10 mouse cellular contexts compared by ENCODE assay signal in genomic region chr1:150480674-150481073, GRCm38 (mm10). TPM values are rescaled to one million over a fixed set of nuclear protein-coding genes. Genes with fewer than 3 reads are reported as not detected.
A peak's percentile ranks its signal among the peaks of the same experiment; 100 is the strongest.
DNase-seq lines count a peak whose midpoint lies in the region; ATAC-seq and TF ChIP-seq lines count a peak whose summit lies in the region.
"Had no signal": no experiment of that assay in that cellular context is flagged by ENCODE, and none has a peak within 500 bp of the region (broad histone marks: within the 10 kb centered on the region; RNA-seq: fewer than 3 reads in every experiment).

No protein-coding gene starts in this region.

- peak; percentile 59 for DNase-seq in kidney, postnatal 10 days
- DNase-seq in kidney, adult 18-20 months, result no peak
- DNase-seq in embryo, embryonic 11 days, result peak; percentile 78
- DNase-seq in gastrocnemius, postnatal 14 days, result peak; percentile 75
- no peak for DNase-seq in thymus, postnatal 0 days (ENCODE audit: low spot score)
- no peak for DNase-seq in urinary bladder, adult 18-20 months (ENCODE audit: low spot score in 2 of 2)
- no peak for DNase-seq in thymus, adult 2 months

- no peak overlapping the region for H3K9ac ChIP-seq in limb, embryonic 12.5 days (replicated peaks)
- H3K9ac ChIP-seq: embryonic facial prominence, embryonic 13.5 days had no signal

- peak; percentile 88 for ATAC-seq in limb, embryonic 12.5 days (ENCODE audit: insufficient number of reproducible peaks, insufficient read depth, low FRiP score, low TSS enrichment, low read depth)
- ATAC-seq: activated CD4-positive, CD25-positive, alpha-beta regulatory T cell, adult 4 months had no signal

- peak overlapping the region; percentile 15; the same call in 1 of the 2 replicates for H3K4me2 ChIP-seq in limb, embryonic 12.5 days
- H3K4me2 ChIP-seq: embryonic facial prominence, embryonic 13.5 days had no signal

- WGBS in limb, embryonic 12.5 days, result 8% methylated on average over 5 of the region's 5 CpGs
- 88% methylated on average over 5 of the region's 5 CpGs for WGBS in thymus, adult 2 months

- no peak for TF ChIP-seq POLR2A in thymus, adult 2 months (IDR thresholded peaks at IDR 0.05; ENCODE audit: control insufficient read depth, extremely low read depth, insufficient read depth, low read length, poor library complexity)

- no peak overlapping the region; the same call in 1 of the 2 replicates for H3K27ac ChIP-seq in limb, embryonic 12.5 days
- H3K27ac ChIP-seq in thymus, adult 2 months (ENCODE audit: control insufficient read depth, insufficient read depth, low read length), result no peak overlapping the region
- H3K27ac ChIP-seq: embryonic facial prominence, embryonic 13.5 days had no signal

- no peak for TF ChIP-seq CTCF in thymus, adult 2 months (IDR thresholded peaks at IDR 0.05; ENCODE audit: borderline replicate concordance, control insufficient read depth, extremely low read depth, insufficient read depth, low read length, poor library complexity)

- no peaks in the 10 kb centered on the region for H3K27me3 ChIP-seq in limb, embryonic 12.5 days
- no peaks in the 10 kb centered on the region for H3K27me3 ChIP-seq in thymus, adult 2 months (ENCODE audit: control insufficient read depth, insufficient read depth, low read length)
- H3K27me3 ChIP-seq: embryonic facial prominence, embryonic 13.5 days had no signal

- intact Hi-C loops in gastrocnemius, postnatal 14 days (cut with DNase I; ENCODE audit: low total_unique reads), result no loop called here

- peaks cover 15% of the 10 kb centered on the region for H3K4me1 ChIP-seq in limb, embryonic 12.5 days (replicated peaks)
- H3K4me1 ChIP-seq in thymus, adult 2 months (replicated peaks; ENCODE audit: control insufficient read depth, insufficient read depth, low read length), result no peaks in the 10 kb centered on the region

- no peaks in the 10 kb centered on the region for H3K9me3 ChIP-seq in limb, embryonic 12.5 days
- H3K9me3 ChIP-seq: embryonic facial prominence, embryonic 13.5 days had no signal

- no peaks in the 10 kb centered on the region for H3K36me3 ChIP-seq in limb, embryonic 12.5 days
- H3K36me3 ChIP-seq in thymus, adult 2 months (ENCODE audit: control insufficient read depth, insufficient read depth, low read length), result no peaks in the 10 kb centered on the region
- H3K36me3 ChIP-seq: embryonic facial prominence, embryonic 13.5 days had no signal

- no peak overlapping the region for H3K4me3 ChIP-seq in limb, embryonic 12.5 days (replicated peaks)
- H3K4me3 ChIP-seq in thymus, adult 2 months (ENCODE audit: control insufficient read depth, insufficient read depth, low read length), result no peak overlapping the region
- H3K4me3 ChIP-seq: embryonic facial prominence, embryonic 13.5 days had no signal

RNA-seq across cellular contexts. Expression of gene Prg4, which starts 14.7 kb away (rescaled TPM):
- total RNA-seq in gastrocnemius, postnatal 14 days (2021), result 1 to 10 TPM; 1.7 to 4.9 TPM
- 0.70 and 0.78 TPM in 2 replicates for polyA plus RNA-seq in limb, embryonic 12.5 days (2016; fragmentation: Nextera tagmentation; extraction: Ambion mirVana)
- polyA plus RNA-seq in thymus, postnatal 0 days (2015; fragmentation: Nextera tagmentation; extraction: Ambion mirVana), result 0.81 and 1.8 TPM in 2 replicates
- polyA plus RNA-seq in thymus, adult 2 months (2012; rRNA removed), result 1.0 and 1.9 TPM in 2 replicates

Comparison
In these comparisons a context has a peak if more than half of its experiments do, and no peak if none do; other contexts are left out.
1. DNase-seq: peak in kidney, postnatal 10 days (single experiment), embryo, embryonic 11 days (single experiment) and gastrocnemius, postnatal 14 days (single experiment); none in kidney, adult 18-20 months (single experiment), thymus, postnatal 0 days (single experiment), urinary bladder, adult 18-20 months (0 of 2) and thymus, adult 2 months (single experiment).